Mouse (Mus musculus): Measurements from ENCODE around the gene Gm44579. TPM values are rescaled to one million over a fixed set of nuclear protein-coding genes. Genes with fewer than 3 reads are reported as not detected.
A peak's percentile ranks its signal among the peaks of the same experiment; 100 is the strongest.

Gene Gm44579
- polyA plus RNA-seq, 1 experiment from 2014 or later: not detected

- no peak overlapping the region for H3K4me3 ChIP-seq (ENCODE audit: low read depth, low read length)
- WGBS: 44% methylated on average over 8 of the region's 8 CpGs
- ATAC-seq (ENCODE audit: low FRiP score) (no peak), DNase-seq (ENCODE audit: low spot score, missing footprints) (peak; percentile 95)
- H3K9me3 ChIP-seq (ENCODE audit: control insufficient read depth, low read length): no peaks in the 10 kb centered on the region
- no peak overlapping the region for H3K9ac ChIP-seq (ENCODE audit: low read length)
- peaks cover 18% of the 10 kb centered on the region; the same call in 1 of the 2 replicates for H3K27me3 ChIP-seq (ENCODE audit: control insufficient read depth, insufficient read depth, low read length)
- H3K27ac ChIP-seq (ENCODE audit: low read depth, low read length): no peak overlapping the region
- no peaks in the 10 kb centered on the region for H3K36me3 ChIP-seq (ENCODE audit: control insufficient read depth, insufficient read depth, low read length)
- no peak overlapping the region for H3K4me2 ChIP-seq
- H3K4me1 ChIP-seq (ENCODE audit: control insufficient read depth, insufficient read depth, low read length): no peaks in the 10 kb centered on the region
Observed at GRCm38 (mm10) chr15:98173821-98174220, 47.0 kb downstream of the Gm44579 start.

GRCm38 (mm10) chr15:98172113-98172512, 48.7 kb downstream of the Gm44579 start:
- H3K4me1 ChIP-seq (ENCODE audit: control insufficient read depth, insufficient read depth, low read length): no peaks in the 10 kb centered on the region
- no peak for DNase-seq (ENCODE audit: low spot score, missing footprints)
- H3K9me3 ChIP-seq (ENCODE audit: control insufficient read depth, low read length): no peaks in the 10 kb centered on the region
- no peak overlapping the region for H3K4me3 ChIP-seq (ENCODE audit: low read depth, low read length)
- WGBS: 69% methylated on average over 5 of the region's 5 CpGs
- no peak overlapping the region for H3K4me2 ChIP-seq
- H3K27ac ChIP-seq (ENCODE audit: low read depth, low read length): no peak overlapping the region
- ATAC-seq (ENCODE audit: low FRiP score): no peak
- peaks cover 29% of the 10 kb centered on the region for H3K27me3 ChIP-seq (ENCODE audit: control insufficient read depth, insufficient read depth, low read length)
- H3K36me3 ChIP-seq (ENCODE audit: control insufficient read depth, insufficient read depth, low read length): no peaks in the 10 kb centered on the region
- H3K9ac ChIP-seq (ENCODE audit: low read length): no peak overlapping the region

GRCm38 (mm10) chr15:98170917-98171316, 49.9 kb downstream of the Gm44579 start:
- no peak for ATAC-seq (ENCODE audit: low FRiP score)
- Histone ChIP-seq H3K36me3 (ENCODE audit: control insufficient read depth, insufficient read depth, low read length) (no peaks in the 10 kb centered on the region), H3K4me1 (ENCODE audit: control insufficient read depth, insufficient read depth, low read length) (peaks cover 5% of the 10 kb centered on the region), H3K4me2 (no peak overlapping the region), H3K9me3 (ENCODE audit: control insufficient read depth, low read length) (no peaks in the 10 kb centered on the region), H3K27me3 (ENCODE audit: control insufficient read depth, insufficient read depth, low read length) (peaks cover 29% of the 10 kb centered on the region), H3K4me3 (ENCODE audit: low read depth, low read length) (no peak overlapping the region), H3K9ac (ENCODE audit: low read length) (no peak overlapping the region), H3K27ac (ENCODE audit: low read depth, low read length) (no peak overlapping the region)
- 76% methylated on average over 9 of the region's 9 CpGs for WGBS
- DNase-seq (ENCODE audit: low spot score, missing footprints): no peak

GRCm38 (mm10) chr15:98170365-98170764, 50.4 kb downstream of the Gm44579 start:
- no peak for DNase-seq (ENCODE audit: low spot score, missing footprints)
- Histone ChIP-seq H3K27ac (ENCODE audit: low read depth, low read length) (no peak overlapping the region), H3K4me2 (peak overlapping the region; percentile 19; the same call in 1 of the 2 replicates), H3K27me3 (ENCODE audit: control insufficient read depth, insufficient read depth, low read length) (peaks cover 29% of the 10 kb centered on the region), H3K4me3 (ENCODE audit: low read depth, low read length) (no peak overlapping the region), H3K9ac (ENCODE audit: low read length) (no peak overlapping the region), H3K36me3 (ENCODE audit: control insufficient read depth, insufficient read depth, low read length) (no peaks in the 10 kb centered on the region), H3K9me3 (ENCODE audit: control insufficient read depth, low read length) (no peaks in the 10 kb centered on the region), H3K4me1 (ENCODE audit: control insufficient read depth, insufficient read depth, low read length) (peaks cover 5% of the 10 kb centered on the region)
- no peak for ATAC-seq (ENCODE audit: low FRiP score)
- 49% methylated on average over 7 of the region's 7 CpGs for WGBS

- peaks cover 5% of the 10 kb centered on the region for H3K4me1 ChIP-seq (ENCODE audit: control insufficient read depth, insufficient read depth, low read length)
- H3K9ac ChIP-seq (ENCODE audit: low read length): peak overlapping the region; percentile 2; the same call in 1 of the 2 replicates
- no peak overlapping the region for H3K27ac ChIP-seq (ENCODE audit: low read depth, low read length)
- ATAC-seq (ENCODE audit: low FRiP score) (no peak), DNase-seq (ENCODE audit: low spot score, missing footprints) (peak; percentile 91)
- H3K4me3 ChIP-seq (ENCODE audit: low read depth, low read length): peak overlapping the region; percentile 45
- 2% methylated on average over 19 of the region's 19 CpGs for WGBS
- no peaks in the 10 kb centered on the region for H3K36me3 ChIP-seq (ENCODE audit: control insufficient read depth, insufficient read depth, low read length)
- no peaks in the 10 kb centered on the region for H3K9me3 ChIP-seq (ENCODE audit: control insufficient read depth, low read length)
- peak overlapping the region; percentile 63 for H3K4me2 ChIP-seq
- H3K27me3 ChIP-seq (ENCODE audit: control insufficient read depth, insufficient read depth, low read length): peaks cover 29% of the 10 kb centered on the region
Observed at GRCm38 (mm10) chr15:98168622-98169004, 52.2 kb downstream of the Gm44579 start.

GRCm38 (mm10) chr15:98167645-98168621, 52.8 kb downstream of the Gm44579 start:
- Histone ChIP-seq H3K4me3 (ENCODE audit: low read depth, low read length) (peak overlapping the region; percentile 45), H3K9me3 (ENCODE audit: control insufficient read depth, low read length) (no peaks in the 10 kb centered on the region), H3K27ac (ENCODE audit: low read depth, low read length) (peak overlapping the region; percentile 85), H3K36me3 (ENCODE audit: control insufficient read depth, insufficient read depth, low read length) (no peaks in the 10 kb centered on the region), H3K9ac (ENCODE audit: low read length) (peak overlapping the region; percentile 58), H3K4me1 (ENCODE audit: control insufficient read depth, insufficient read depth, low read length) (peaks cover 5% of the 10 kb centered on the region), H3K27me3 (ENCODE audit: control insufficient read depth, insufficient read depth, low read length) (peaks cover 29% of the 10 kb centered on the region), H3K4me2 (peak overlapping the region; percentile 63)
- under 1% methylated on average over 69 of the region's 69 CpGs for WGBS
- peak; percentile 98 for DNase-seq (ENCODE audit: low spot score, missing footprints)
- peak; percentile 92 for ATAC-seq (ENCODE audit: low FRiP score)

- Histone ChIP-seq H3K27ac (ENCODE audit: low read depth, low read length) (peak within 1 kb of the TSS; percentile 85), H3K4me1 (ENCODE audit: control insufficient read depth, insufficient read depth, low read length) (peaks cover 5% of the 10 kb centered on the region), H3K4me3 (ENCODE audit: low read depth, low read length) (peak within 1 kb of the TSS; percentile 45), H3K4me2 (peak within 1 kb of the TSS; percentile 63), H3K9me3 (ENCODE audit: control insufficient read depth, low read length) (no peaks in the 10 kb centered on the region), H3K36me3 (ENCODE audit: control insufficient read depth, insufficient read depth, low read length) (no peaks in the 10 kb centered on the region), H3K27me3 (ENCODE audit: control insufficient read depth, insufficient read depth, low read length) (peaks cover 29% of the 10 kb centered on the region), H3K9ac (ENCODE audit: low read length) (peak within 1 kb of the TSS; percentile 58)
- DNase-seq (ENCODE audit: low spot score, missing footprints) (peak; percentile 88), ATAC-seq (ENCODE audit: low FRiP score) (peak; percentile 75)
- WGBS: 1% methylated on average over 18 of the region's 18 CpGs
Observed at GRCm38 (mm10) chr15:98166963-98167644, 53.7 kb downstream of the Gm44579 start, which contains the start of gene Ccdc184. Gene Ccdc184, plus strand, starts transcription at chr15:98167158.

GRCm38 (mm10) chr15:98165525-98165924, 55.3 kb downstream of the Gm44579 start, which contains the start of gene Asb8:
Gene Asb8, minus strand, starts transcription at chr15:98165625.
- Histone ChIP-seq H3K36me3 (ENCODE audit: control insufficient read depth, insufficient read depth, low read length) (no peaks in the 10 kb centered on the region), H3K4me2 (no peak within 1 kb of the TSS; the same call in 1 of the 2 replicates), H3K4me3 (ENCODE audit: low read depth, low read length) (no peak within 1 kb of the TSS), H3K9me3 (ENCODE audit: control insufficient read depth, low read length) (no peaks in the 10 kb centered on the region), H3K9ac (ENCODE audit: low read length) (no peak within 1 kb of the TSS), H3K27ac (ENCODE audit: low read depth, low read length) (no peak within 1 kb of the TSS), H3K4me1 (ENCODE audit: control insufficient read depth, insufficient read depth, low read length) (peaks cover 5% of the 10 kb centered on the region), H3K27me3 (ENCODE audit: control insufficient read depth, insufficient read depth, low read length) (peaks cover 24% of the 10 kb centered on the region)
- WGBS: 90% methylated on average over 5 of the region's 5 CpGs
- DNase-seq (ENCODE audit: low spot score, missing footprints) (peak; percentile 37), ATAC-seq (ENCODE audit: low FRiP score) (no peak)
